Mouse (Mus musculus) cerebellum, adult (tissue): ENCODE data around the gene 1110004F10Rik.
"Not testable (repeated sequence)": the region's sequence is repeated elsewhere in the genome, so short reads cannot be mapped to it uniquely, and the experiment has no call there.

Experiments used
- ATAC-seq: cut with Nextera tagmentation; 2 replicates; pipeline ENCODE4 v1.9.2; 2017; ENCODE audit warnings: mild to moderate bottlenecking, moderate library complexity, mixed read lengths; ENCODE audit not compliant: insufficient number of reproducible peaks, low FRiP score, low TSS enrichment

Gene 1110004F10Rik

GRCm38 (mm10) chr7:116039196-116039537 lies at the start of gene 1110004F10Rik:
Gene 1110004F10Rik, plus strand, starts transcription at chr7:116039397.
- no peak for ATAC-seq

DNA sequence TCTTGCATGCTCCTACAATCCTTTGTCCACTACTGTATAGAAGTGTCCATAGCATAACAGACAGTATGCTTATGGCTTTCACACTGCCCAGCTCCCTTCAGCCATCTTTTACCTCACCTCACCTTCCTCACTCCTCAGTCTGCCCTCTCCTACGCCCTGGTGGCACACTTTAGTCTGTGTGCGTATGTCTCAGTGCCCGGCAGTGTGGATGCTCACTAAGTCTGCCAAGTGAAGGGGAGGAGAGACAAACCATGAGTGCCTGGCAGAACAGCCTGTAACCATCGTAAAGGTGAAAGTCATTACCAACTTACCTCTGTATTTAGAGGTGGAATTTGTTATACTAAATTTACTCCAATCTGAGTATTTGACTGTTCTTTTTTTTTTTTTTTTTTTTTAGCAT lies 36.5 kb upstream of the 1110004F10Rik start:
- ATAC-seq = no peak

DNA sequence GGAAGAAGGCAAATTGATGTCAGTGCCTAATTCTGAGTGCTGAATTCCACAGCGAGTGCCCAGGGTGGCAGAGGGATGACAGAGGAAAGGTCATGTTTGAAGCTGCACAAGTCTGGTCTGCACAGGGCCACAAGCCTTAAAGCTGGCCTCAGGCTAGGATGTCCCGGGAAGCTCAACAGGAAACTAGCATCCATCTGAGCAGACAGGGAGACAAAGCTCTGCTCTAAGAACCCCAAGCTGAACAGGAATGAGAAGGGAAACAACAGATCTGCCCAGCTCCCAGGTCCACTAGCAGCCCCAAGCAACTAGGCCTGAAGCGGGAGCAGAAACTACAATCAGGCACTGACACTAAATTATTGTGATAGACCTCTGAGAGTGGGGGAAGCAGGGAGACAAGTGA lies 9.2 kb upstream of the 1110004F10Rik start:
- no peak for ATAC-seq

DNA sequence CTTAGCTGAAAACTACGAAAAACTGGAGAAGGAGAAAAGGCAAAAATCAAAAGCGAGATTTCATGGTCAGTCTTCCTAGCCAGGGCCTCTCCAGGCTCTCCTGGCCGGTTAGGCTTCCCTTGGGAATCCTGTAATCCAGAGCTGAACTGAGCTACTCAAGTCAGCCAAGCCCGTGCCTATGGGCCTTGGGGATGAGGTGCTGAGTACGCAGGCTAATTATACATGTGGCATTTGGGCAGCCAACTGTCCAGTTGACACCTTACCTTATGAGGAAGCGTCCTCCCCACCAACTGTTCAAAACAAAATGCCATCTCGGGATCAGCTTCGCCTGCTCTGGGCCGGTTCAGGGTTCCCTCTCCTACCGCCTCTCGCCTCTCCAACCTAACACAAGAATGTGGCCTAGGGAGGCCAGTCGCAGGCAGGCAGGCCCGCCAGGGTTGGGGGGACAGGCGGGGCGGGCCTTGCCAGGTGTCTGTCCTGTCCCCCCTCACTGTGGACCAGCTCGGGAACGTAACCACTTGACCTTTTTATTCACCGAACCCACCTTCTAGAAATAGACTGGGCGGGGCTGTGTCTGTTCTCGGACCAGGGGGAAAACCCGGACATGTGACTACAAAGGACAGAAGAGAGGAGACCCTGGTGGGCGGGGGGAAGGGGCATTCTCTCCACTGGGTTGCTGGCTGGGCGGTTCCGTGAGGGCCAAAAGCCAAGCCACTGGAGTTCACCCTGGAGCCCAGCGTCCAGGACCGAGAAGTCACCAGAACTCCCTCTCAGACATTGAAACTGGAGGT lies 8.4 kb upstream of the 1110004F10Rik start:
- no peak for ATAC-seq

DNA sequence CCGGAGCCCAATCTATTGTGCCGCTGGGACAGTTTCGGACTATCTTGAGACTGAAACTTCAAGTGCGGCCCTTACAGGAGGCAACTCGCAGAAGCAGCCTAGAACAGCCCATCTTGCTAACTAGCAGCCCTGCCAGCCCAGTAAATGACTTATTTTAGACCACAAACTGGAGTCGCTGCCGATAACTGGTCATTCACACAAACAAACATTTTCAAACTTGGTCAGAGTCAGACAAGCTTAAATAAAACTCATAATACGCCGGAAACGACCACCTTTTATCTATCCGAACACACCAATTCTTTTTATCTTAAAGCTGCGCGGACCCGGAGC lies 7.8 kb upstream of the 1110004F10Rik start:
- ATAC-seq = no peak

GRCm38 (mm10) chr7:116031718-116032595 lies 7.2 kb upstream of the 1110004F10Rik start:
- ATAC-seq = peak; percentile 52; the same call in 1 of the 2 replicates

- ATAC-seq = no peak
Observed at GRCm38 (mm10) chr7:116032596-116033307, 6.4 kb upstream of the 1110004F10Rik start.

- peak; percentile 41; the same call in 1 of the 2 replicates for ATAC-seq
Observed at GRCm38 (mm10) chr7:116033371-116034241, 5.6 kb upstream of the 1110004F10Rik start.

DNA sequence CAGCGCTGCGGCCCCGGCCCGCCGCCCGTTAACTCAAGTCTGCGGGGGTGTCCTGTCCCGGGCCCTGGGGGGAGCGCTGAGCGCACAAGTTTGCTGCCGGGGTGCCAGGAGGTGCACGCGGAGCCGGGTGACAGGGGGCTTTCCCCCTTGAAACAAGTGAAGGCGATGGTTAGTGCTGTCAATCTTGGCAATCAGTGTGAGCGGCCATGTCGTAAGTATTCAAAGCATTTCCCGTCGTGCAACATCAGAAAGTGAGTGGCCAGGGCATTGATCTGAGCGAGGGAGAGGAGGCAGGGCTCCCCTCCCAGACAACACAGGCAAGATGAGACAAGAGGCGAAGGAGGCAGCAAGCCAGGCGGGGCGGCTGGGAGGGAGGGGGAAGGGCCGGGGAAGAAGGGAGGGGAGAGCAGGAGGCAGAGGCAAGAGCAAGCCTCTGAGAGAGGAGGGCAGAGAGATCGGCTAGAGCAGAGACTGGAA lies 4.9 kb upstream of the 1110004F10Rik start:
- ATAC-seq = no peak

GRCm38 (mm10) chr7:116035504-116035903 lies 3.7 kb upstream of the 1110004F10Rik start:
- ATAC-seq = no peak

- ATAC-seq = no peak
Observed at GRCm38 (mm10) chr7:116036591-116037555, 2.3 kb upstream of the 1110004F10Rik start.

DNA sequence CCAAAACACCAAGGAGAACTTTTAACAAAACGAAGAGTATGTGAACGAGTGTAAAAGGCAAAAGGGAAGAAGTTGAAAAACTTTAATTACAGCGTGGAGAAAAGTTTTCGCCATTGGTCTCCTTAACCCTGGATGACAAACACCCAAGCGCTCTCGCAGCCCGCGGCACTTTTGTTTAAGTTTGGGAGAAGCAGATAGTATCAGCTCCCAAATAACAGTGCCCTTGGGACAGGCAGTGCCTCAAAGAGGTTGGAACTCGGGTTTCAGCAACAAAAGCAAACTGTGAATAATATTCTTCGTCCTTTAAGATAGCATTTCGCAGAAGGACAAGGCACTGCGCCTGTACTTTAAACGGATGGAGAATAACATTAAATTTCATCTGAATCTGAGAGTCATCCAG lies 1.2 kb upstream of the 1110004F10Rik start:
- no peak for ATAC-seq

DNA sequence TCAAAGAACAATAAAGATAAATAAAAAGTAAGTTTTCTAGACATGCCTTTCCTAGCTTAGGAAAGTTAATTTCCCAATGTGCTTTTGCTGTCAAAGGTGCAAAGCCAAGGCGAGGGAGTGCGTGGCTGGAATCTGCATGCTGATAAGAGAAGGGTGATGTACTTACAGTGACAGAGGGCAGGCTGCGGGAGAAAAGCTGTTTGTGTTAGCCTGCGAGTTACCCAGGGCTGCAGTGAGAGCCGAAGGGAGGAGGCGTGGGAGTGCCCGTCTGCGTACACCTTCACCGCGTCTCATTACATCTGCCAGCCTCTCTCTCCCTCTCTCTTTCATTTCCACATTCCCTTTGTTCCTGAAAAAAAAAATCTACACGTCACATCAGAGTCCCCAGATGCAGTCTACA lies 686 bp upstream of the 1110004F10Rik start, which contains the start of gene Sox6:
Sox6 (minus strand) TSS at position 286 of the 400 bp plus-strand sequence.
- ATAC-seq = no peak

- peak; percentile 88 for ATAC-seq
Observed at GRCm38 (mm10) chr7:116039538-116040466, 605 bp downstream of the 1110004F10Rik start.

- ATAC-seq = no peak
Observed at GRCm38 (mm10) chr7:116040470-116041019, 1.3 kb downstream of the 1110004F10Rik start.

- no peak for ATAC-seq
Observed at GRCm38 (mm10) chr7:116060739-116061138, 21.5 kb downstream of the 1110004F10Rik start.

GRCm38 (mm10) chr7:116084366-116084765 lies 45.2 kb downstream of the 1110004F10Rik start, which contains the start of gene Gm4353:
Gene Gm4353, minus strand, starts transcription at chr7:116084635.
- not testable (repeated sequence) for ATAC-seq
